In genomic region chr9:111072971-111073370, GRCm38 (mm10) we compare ENCODE assay signal across 16 mouse cellular contexts.
"Had no signal": no experiment of that assay in that cellular context is flagged by ENCODE, and none has a peak within 500 bp of the region (broad histone marks: within the 10 kb centered on the region; RNA-seq: fewer than 3 reads in every experiment).

No protein-coding gene starts in this region.

- DNase-seq: lung, adult 2 months; lung, postnatal 14 days; lung, postnatal 36 days; right cerebral cortex, postnatal 25 days; right cerebral cortex, postnatal 4 days; spleen, adult 18-20 months; thymus, adult 18-20 months; thymus, postnatal 14 days; thymus, postnatal 36 days had no signal

- H3K27ac ChIP-seq: lung, embryonic 15.5 days; macrophage; midbrain, embryonic 13.5 days; midbrain, embryonic 15.5 days; neural tube, embryonic 12.5 days had no signal

- ATAC-seq: midbrain, embryonic 13.5 days; midbrain, embryonic 15.5 days had no signal

- H3K9ac ChIP-seq: lung, embryonic 15.5 days; midbrain, embryonic 13.5 days; midbrain, embryonic 15.5 days; neural tube, embryonic 12.5 days had no signal

- H3K4me3 ChIP-seq: lung, embryonic 15.5 days; megakaryocyte, embryonic 14.5 days; midbrain, embryonic 13.5 days; midbrain, embryonic 15.5 days; neural tube, embryonic 12.5 days had no signal

- H3K36me3 ChIP-seq: lung, embryonic 15.5 days; midbrain, embryonic 13.5 days; midbrain, embryonic 15.5 days; neural tube, embryonic 12.5 days had no signal

- H3K27me3 ChIP-seq: lung, embryonic 15.5 days; midbrain, embryonic 13.5 days; midbrain, embryonic 15.5 days; neural tube, embryonic 12.5 days had no signal

- H3K4me2 ChIP-seq: lung, embryonic 15.5 days; midbrain, embryonic 11.5 days; midbrain, embryonic 13.5 days; midbrain, embryonic 15.5 days; neural tube, embryonic 12.5 days had no signal

- H3K4me1 ChIP-seq: lung, embryonic 15.5 days; midbrain, embryonic 15.5 days; neural tube, embryonic 12.5 days had no signal
